Mouse (Mus musculus) ES-Bruce4 (cell line): ENCODE measurements around the gene Tcf7l1.

Experiments used
- CTCF ChIP-seq: IDR thresholded peaks from one replicate; pipeline ENCODE4 v1.8.1; 2011; ENCODE audit warnings: low read depth, low read length
- POLR2A ChIP-seq: IDR thresholded peaks from one replicate; pipeline ENCODE4 v1.8.1; 2011; ENCODE audit warnings: low read length; ENCODE audit not compliant: insufficient read depth

DNA sequence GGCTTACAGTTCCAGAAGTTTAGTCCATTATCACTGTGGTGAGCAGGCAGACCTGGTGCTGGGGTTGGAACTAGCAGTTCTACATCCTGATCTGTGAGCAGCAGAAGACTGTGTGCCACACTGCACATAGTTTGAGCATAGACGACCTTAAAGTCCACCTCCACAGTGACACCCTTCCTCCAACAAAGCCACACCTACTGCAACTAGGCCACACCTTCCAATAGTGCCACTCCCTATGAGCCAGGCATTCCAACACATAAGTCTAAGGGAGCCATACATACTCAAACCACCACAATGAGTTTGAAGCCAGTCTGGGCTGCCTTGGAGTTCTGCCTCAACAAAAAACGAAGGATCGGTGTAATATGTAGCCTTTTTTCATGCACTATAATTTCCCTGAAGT lies 55.7 kb downstream of the Tcf7l1 start:
- no peak for TF ChIP-seq CTCF
- no peak for TF ChIP-seq POLR2A
